Mouse (Mus musculus): Measurements from ENCODE around the gene Immp2l. TPM values are rescaled to one million over a fixed set of nuclear protein-coding genes. Genes with fewer than 3 reads are reported as not detected.

Immp2l gene
- polyA plus RNA-seq, 1 experiment from 2014 or later = 13.7 TPM

- Histone ChIP-seq H3K9ac (no peak overlapping the region), H3K4me2 (no peak overlapping the region), H3K36me3 (no peaks in the 10 kb centered on the region), H3K9me3 (no peaks in the 10 kb centered on the region), H3K27me3 (no peaks in the 10 kb centered on the region), H3K27ac (no peak overlapping the region), H3K4me1 (no peaks in the 10 kb centered on the region), H3K4me3 (no peak overlapping the region)
- no peak for ATAC-seq (ENCODE audit: insufficient number of reproducible peaks, low FRiP score, low TSS enrichment, low read depth)
- 75% methylated on average over 9 of the region's 9 CpGs for WGBS
Observed at GRCm38 (mm10) chr12:40995618-40996370, 28.1 kb upstream of the Immp2l start.

GRCm38 (mm10) chr12:41022516-41022915 is 1.4 kb upstream of the Immp2l start:
- no peaks in the 10 kb centered on the region for H3K27me3 ChIP-seq
- no peaks in the 10 kb centered on the region for H3K36me3 ChIP-seq
- H3K4me2 ChIP-seq = no peak overlapping the region
- H3K9me3 ChIP-seq = no peaks in the 10 kb centered on the region
- no peak overlapping the region for H3K9ac ChIP-seq
- ATAC-seq (ENCODE audit: insufficient number of reproducible peaks, low FRiP score, low TSS enrichment, low read depth) = no peak
- no peak overlapping the region for H3K27ac ChIP-seq
- no peak overlapping the region for H3K4me3 ChIP-seq
- 59% methylated on average over 1 of the region's 1 CpGs for WGBS
- H3K4me1 ChIP-seq = no peaks in the 10 kb centered on the region

- H3K27me3 ChIP-seq = no peaks in the 10 kb centered on the region
- H3K4me3 ChIP-seq = peak overlapping the region; percentile 72
- no peaks in the 10 kb centered on the region for H3K36me3 ChIP-seq
- 15% methylated on average over 9 of the region's 9 CpGs for WGBS
- H3K4me2 ChIP-seq = peak overlapping the region; percentile 73
- no peaks in the 10 kb centered on the region for H3K9me3 ChIP-seq
- H3K4me1 ChIP-seq = no peaks in the 10 kb centered on the region
- peak overlapping the region; percentile 78 for H3K9ac ChIP-seq
- ATAC-seq (ENCODE audit: insufficient number of reproducible peaks, low FRiP score, low TSS enrichment, low read depth) = no peak
- H3K27ac ChIP-seq = peak overlapping the region; percentile 40
Observed at GRCm38 (mm10) chr12:41024512-41024911, 622 bp downstream of the Immp2l start.

- ATAC-seq (ENCODE audit: insufficient number of reproducible peaks, low FRiP score, low TSS enrichment, low read depth) = no peak
- Histone ChIP-seq H3K4me1 (no peaks in the 10 kb centered on the region), H3K9me3 (no peaks in the 10 kb centered on the region), H3K36me3 (no peaks in the 10 kb centered on the region), H3K9ac (no peak overlapping the region), H3K27ac (no peak overlapping the region), H3K4me3 (no peak overlapping the region), H3K27me3 (no peaks in the 10 kb centered on the region), H3K4me2 (no peak overlapping the region)
- 87% methylated on average over 6 of the region's 6 CpGs for WGBS
Observed at GRCm38 (mm10) chr12:41027485-41027884, 3.6 kb downstream of the Immp2l start.

GRCm38 (mm10) chr12:41031119-41031518 is 7.2 kb downstream of the Immp2l start:
- Histone ChIP-seq H3K4me3 (no peak overlapping the region), H3K4me2 (no peak overlapping the region), H3K27me3 (no peaks in the 10 kb centered on the region), H3K4me1 (no peaks in the 10 kb centered on the region), H3K36me3 (no peaks in the 10 kb centered on the region), H3K27ac (no peak overlapping the region), H3K9ac (no peak overlapping the region), H3K9me3 (no peaks in the 10 kb centered on the region)
- 99% methylated on average over 2 of the region's 2 CpGs for WGBS
- no peak for ATAC-seq (ENCODE audit: insufficient number of reproducible peaks, low FRiP score, low TSS enrichment, low read depth)

- no peak for ATAC-seq (ENCODE audit: insufficient number of reproducible peaks, low FRiP score, low TSS enrichment, low read depth)
- Histone ChIP-seq H3K4me2 (no peak overlapping the region), H3K9me3 (no peaks in the 10 kb centered on the region), H3K36me3 (no peaks in the 10 kb centered on the region), H3K9ac (no peak overlapping the region), H3K27ac (no peak overlapping the region), H3K4me3 (no peak overlapping the region), H3K27me3 (no peaks in the 10 kb centered on the region), H3K4me1 (no peaks in the 10 kb centered on the region)
- WGBS = 80% methylated on average over 3 of the region's 3 CpGs
Observed at GRCm38 (mm10) chr12:41033196-41033595, 9.3 kb downstream of the Immp2l start.

DNA sequence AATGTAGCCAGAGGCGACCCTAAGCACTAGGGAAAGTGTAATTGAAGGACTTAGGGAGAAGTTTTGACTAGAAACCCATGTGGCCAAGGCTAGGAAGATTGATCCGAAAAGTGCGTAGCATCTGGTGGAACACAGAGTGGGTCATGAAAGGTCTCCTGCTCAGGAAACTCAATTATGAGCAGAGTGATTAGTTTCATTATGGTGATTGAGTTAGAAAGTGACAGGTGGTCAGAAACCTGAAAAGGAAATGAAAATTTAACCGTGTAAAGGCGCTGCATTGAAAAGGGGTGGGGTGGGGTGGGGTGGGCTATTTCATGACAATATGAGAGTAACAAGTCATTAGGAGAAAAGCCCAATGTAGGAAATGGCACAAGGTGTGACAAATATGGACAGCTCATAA is 15.9 kb downstream of the Immp2l start:
- Histone ChIP-seq H3K4me3 (no peak overlapping the region), H3K36me3 (no peaks in the 10 kb centered on the region), H3K4me1 (no peaks in the 10 kb centered on the region), H3K9ac (no peak overlapping the region), H3K4me2 (no peak overlapping the region), H3K9me3 (no peaks in the 10 kb centered on the region), H3K27ac (no peak overlapping the region), H3K27me3 (no peaks in the 10 kb centered on the region)
- no peak for ATAC-seq (ENCODE audit: insufficient number of reproducible peaks, low FRiP score, low TSS enrichment, low read depth)
- 72% methylated on average over 5 of the region's 5 CpGs for WGBS

DNA sequence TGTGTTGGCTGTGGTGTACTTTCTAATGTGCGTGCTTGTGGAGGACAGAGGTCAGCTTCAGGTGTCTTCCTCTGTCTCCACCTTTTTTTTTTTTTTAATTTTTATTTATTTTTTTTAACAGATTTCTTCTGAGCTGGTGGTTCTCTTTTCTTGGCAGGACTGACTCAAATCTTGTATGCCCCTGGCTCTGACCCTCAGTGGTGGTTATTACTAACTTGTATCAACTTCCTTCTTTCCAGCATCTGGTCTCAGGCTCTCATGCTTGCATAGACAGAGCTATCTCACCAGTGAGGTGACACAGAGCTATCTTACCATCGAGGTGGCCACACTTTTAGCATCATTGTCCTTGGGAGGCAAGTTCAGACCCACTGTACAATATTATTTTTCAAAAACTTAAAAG is 17.8 kb downstream of the Immp2l start:
- WGBS = 94% methylated on average over 2 of the region's 2 CpGs
- Histone ChIP-seq H3K4me1 (no peaks in the 10 kb centered on the region), H3K27ac (no peak overlapping the region), H3K9me3 (no peaks in the 10 kb centered on the region), H3K36me3 (no peaks in the 10 kb centered on the region), H3K9ac (no peak overlapping the region), H3K4me2 (no peak overlapping the region), H3K27me3 (no peaks in the 10 kb centered on the region), H3K4me3 (no peak overlapping the region)
- ATAC-seq (ENCODE audit: insufficient number of reproducible peaks, low FRiP score, low TSS enrichment, low read depth) = no peak

- Histone ChIP-seq H3K27me3 (no peaks in the 10 kb centered on the region), H3K27ac (no peak overlapping the region), H3K4me1 (no peaks in the 10 kb centered on the region), H3K36me3 (no peaks in the 10 kb centered on the region), H3K4me2 (no peak overlapping the region), H3K9ac (no peak overlapping the region), H3K4me3 (no peak overlapping the region), H3K9me3 (no peaks in the 10 kb centered on the region)
- ATAC-seq (ENCODE audit: insufficient number of reproducible peaks, low FRiP score, low TSS enrichment, low read depth) = no peak
- 74% methylated on average over 12 of the region's 12 CpGs for WGBS
Observed at GRCm38 (mm10) chr12:41044493-41045132, 20.7 kb downstream of the Immp2l start.

DNA sequence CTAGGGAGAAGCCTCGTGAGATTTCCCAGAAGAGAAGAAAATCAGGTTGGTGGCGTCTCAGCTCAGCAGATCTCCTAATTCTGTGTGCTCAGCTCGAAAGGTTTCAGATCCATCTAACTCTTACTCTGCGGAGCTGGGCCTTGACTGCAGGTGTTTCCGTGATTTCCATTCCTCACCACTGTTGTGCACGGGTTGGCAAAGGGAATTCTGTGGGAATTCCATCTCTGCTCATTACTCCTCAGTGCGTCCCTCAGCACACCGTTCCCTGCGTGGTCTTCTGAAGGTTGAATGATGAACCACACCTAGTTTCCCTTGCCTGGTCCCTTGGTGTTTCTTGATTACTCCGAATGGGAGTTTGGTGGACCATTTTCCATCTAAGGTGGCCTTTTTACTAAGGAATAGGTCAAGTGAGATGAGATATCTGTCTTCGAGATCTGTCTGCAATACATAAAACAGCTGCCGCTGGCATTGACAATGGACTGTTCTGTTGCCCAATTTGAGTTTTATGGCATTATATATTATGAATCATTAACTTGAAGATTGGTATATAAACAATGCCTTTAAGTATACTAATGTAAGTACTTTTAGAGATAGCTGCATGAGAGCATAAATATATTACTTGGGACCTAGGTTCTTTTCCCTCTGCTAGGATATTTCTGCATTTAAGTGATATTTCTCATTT is 23.3 kb downstream of the Immp2l start:
- no peak overlapping the region for H3K4me2 ChIP-seq
- H3K4me3 ChIP-seq = no peak overlapping the region
- no peaks in the 10 kb centered on the region for H3K27me3 ChIP-seq
- no peak overlapping the region for H3K9ac ChIP-seq
- no peak overlapping the region for H3K27ac ChIP-seq
- H3K36me3 ChIP-seq = no peaks in the 10 kb centered on the region
- H3K4me1 ChIP-seq = no peaks in the 10 kb centered on the region
- no peaks in the 10 kb centered on the region for H3K9me3 ChIP-seq
- 87% methylated on average over 12 of the region's 12 CpGs for WGBS
- ATAC-seq (ENCODE audit: insufficient number of reproducible peaks, low FRiP score, low TSS enrichment, low read depth) = no peak

- no peak overlapping the region for H3K4me2 ChIP-seq
- 90% methylated on average over 5 of the region's 5 CpGs for WGBS
- no peak overlapping the region for H3K4me3 ChIP-seq
- no peaks in the 10 kb centered on the region for H3K27me3 ChIP-seq
- no peak overlapping the region for H3K9ac ChIP-seq
- H3K27ac ChIP-seq = no peak overlapping the region
- no peaks in the 10 kb centered on the region for H3K9me3 ChIP-seq
- no peak for ATAC-seq (ENCODE audit: insufficient number of reproducible peaks, low FRiP score, low TSS enrichment, low read depth)
- no peaks in the 10 kb centered on the region for H3K36me3 ChIP-seq
- no peaks in the 10 kb centered on the region for H3K4me1 ChIP-seq
Observed at GRCm38 (mm10) chr12:41050945-41051344, 27.1 kb downstream of the Immp2l start.

GRCm38 (mm10) chr12:41052897-41053296 is 29.0 kb downstream of the Immp2l start:
- Histone ChIP-seq H3K27me3 (no peaks in the 10 kb centered on the region), H3K4me1 (no peaks in the 10 kb centered on the region), H3K4me2 (no peak overlapping the region), H3K4me3 (no peak overlapping the region), H3K9ac (no peak overlapping the region), H3K36me3 (no peaks in the 10 kb centered on the region), H3K27ac (no peak overlapping the region), H3K9me3 (no peaks in the 10 kb centered on the region)
- 76% methylated on average over 3 of the region's 3 CpGs for WGBS
- no peak for ATAC-seq (ENCODE audit: insufficient number of reproducible peaks, low FRiP score, low TSS enrichment, low read depth)
